Mouse (Mus musculus) limb, embryonic 11.5 days (tissue): ENCODE data around the gene Mmp17. TPM values are rescaled to one million over a fixed set of nuclear protein-coding genes. Genes with fewer than 3 reads are reported as not detected.
A peak's percentile ranks its signal among the peaks of the same experiment; 100 is the strongest.
"Not testable (repeated sequence)": the region's sequence is repeated elsewhere in the genome, so short reads cannot be mapped to it uniquely, and the experiment has no call there.

Experiments used
- ATAC-seq: fragments of 200-750 bp; cut with Nextera tagmentation; 2 replicates; pipeline ENCODE4 v1.8.0; 2017; ENCODE audit warnings: low read depth; ENCODE audit not compliant: insufficient number of reproducible peaks, low FRiP score, low TSS enrichment
- DNase-seq: peaks from one replicate; pipeline ENCODE4 v3.0.0-alpha.2; 2015; ENCODE audit warnings: low spot score
- H3K27ac ChIP-seq: fragments of 300-500 bp; sonication (generic); replicated peaks from 2 replicates; pipeline ENCODE4 v1.5.1; 2014; ENCODE audit warnings: low read depth, mild to moderate bottlenecking, low read length
- H3K27me3 ChIP-seq: fragments of 300-500 bp; sonication (generic); 2 replicates; pipeline ENCODE4 v1.6.1; 2014; ENCODE audit warnings: mild to moderate bottlenecking, low read length, mixed read lengths; ENCODE audit not compliant: control insufficient read depth, insufficient read depth
- H3K36me3 ChIP-seq: fragments of 300-500 bp; sonication (generic); 2 replicates; pipeline ENCODE4 v1.6.1; 2014; ENCODE audit warnings: mild to moderate bottlenecking, low read length, moderate library complexity, mixed read lengths; ENCODE audit not compliant: control insufficient read depth, insufficient read depth
- H3K4me1 ChIP-seq: fragments of 300-500 bp; sonication (generic); 2 replicates; pipeline ENCODE4 v1.6.1; 2014; ENCODE audit warnings: low read length, mixed read lengths; ENCODE audit not compliant: control insufficient read depth, insufficient read depth
- H3K4me2 ChIP-seq: fragments of 300-500 bp; sonication (generic); 2 replicates; pipeline ENCODE4 v1.6.1; 2014; ENCODE audit warnings: low read depth, mild to moderate bottlenecking, moderate library complexity; ENCODE audit not compliant: severe bottlenecking
- H3K4me3 ChIP-seq: fragments of 300-500 bp; sonication (generic); 2 replicates; pipeline ENCODE4 v1.5.1; 2014; ENCODE audit warnings: low read depth, low read length
- H3K9ac ChIP-seq: fragments of 300-500 bp; sonication (generic); 2 replicates; pipeline ENCODE4 v1.6.1; 2014; ENCODE audit warnings: mild to moderate bottlenecking, low read length
- H3K9me3 ChIP-seq: fragments of 300-500 bp; sonication (generic); 2 replicates; pipeline ENCODE4 v1.6.1; 2016; ENCODE audit warnings: low read length; ENCODE audit not compliant: control insufficient read depth
- WGBS: fragments of 180-500 bp; shearing (Covaris S2); extraction: QIAGEN DNeasy Blood & Tissue Kit; methylation state at CpG from one replicate; pipeline ENCODE4 v1.1.7; 2014; 5-methylcytosine and 5-hydroxymethylcytosine counted together
- polyA plus RNA-seq: library from polyadenylated mRNA; unstranded; fragments of >200 nt; fragmentation: Nextera tagmentation; extraction: Ambion mirVana; gene quantifications from 2 replicates; pipeline ENCODE4 v1.2.1, GENCODE M21; 2014

The Mmp17 gene
- polyA plus RNA-seq, 1 experiment from 2014 or later, result 0.68 TPM

- H3K9me3 ChIP-seq, result no peaks in the 10 kb centered on the region
- no peaks in the 10 kb centered on the region for H3K27me3 ChIP-seq
- no peak overlapping the region for H3K27ac ChIP-seq
- H3K36me3 ChIP-seq, result no peaks in the 10 kb centered on the region
- no peak overlapping the region for H3K4me3 ChIP-seq
- no peaks in the 10 kb centered on the region for H3K4me1 ChIP-seq
- no peak overlapping the region for H3K4me2 ChIP-seq
- no peak overlapping the region for H3K9ac ChIP-seq
- ATAC-seq (no peak), DNase-seq (peak; percentile 41)
- WGBS, result 31% methylated on average over 16 of the region's 16 CpGs
Observed at GRCm38 (mm10) chr5:129602071-129602487, 18.1 kb downstream of the Mmp17 start.

GRCm38 (mm10) chr5:129607476-129607875 lies 23.5 kb downstream of the Mmp17 start:
- no peak overlapping the region for H3K4me2 ChIP-seq
- H3K4me3 ChIP-seq, result no peak overlapping the region
- H3K9ac ChIP-seq, result no peak overlapping the region
- no peaks in the 10 kb centered on the region for H3K36me3 ChIP-seq
- DNase-seq (no peak), ATAC-seq (no peak)
- H3K4me1 ChIP-seq, result no peaks in the 10 kb centered on the region
- no peaks in the 10 kb centered on the region for H3K9me3 ChIP-seq
- H3K27ac ChIP-seq, result no peak overlapping the region
- WGBS, result 77% methylated on average over 8 of the region's 8 CpGs
- no peaks in the 10 kb centered on the region for H3K27me3 ChIP-seq

GRCm38 (mm10) chr5:129611060-129611459 lies 27.1 kb downstream of the Mmp17 start:
- Histone ChIP-seq H3K36me3 (no peaks in the 10 kb centered on the region), H3K4me1 (no peaks in the 10 kb centered on the region), H3K4me2 (no peak overlapping the region), H3K4me3 (no peak overlapping the region), H3K9ac (no peak overlapping the region), H3K27ac (no peak overlapping the region), H3K9me3 (no peaks in the 10 kb centered on the region), H3K27me3 (no peaks in the 10 kb centered on the region)
- ATAC-seq (no peak), DNase-seq (peak; percentile 82)
- WGBS, result 8% methylated on average over 1 of the region's 1 CpGs

GRCm38 (mm10) chr5:129620600-129620999 lies 36.6 kb downstream of the Mmp17 start:
- not testable (repeated sequence) for H3K36me3 ChIP-seq, H3K9me3 ChIP-seq, H3K4me3 ChIP-seq, DNase-seq, H3K4me2 ChIP-seq, H3K4me1 ChIP-seq, H3K9ac ChIP-seq, H3K27ac ChIP-seq, ATAC-seq, H3K27me3 ChIP-seq
- WGBS, result 63% methylated on average over 9 of the region's 9 CpGs

GRCm38 (mm10) chr5:129621361-129621760 lies 37.4 kb downstream of the Mmp17 start:
- Histone ChIP-seq H3K9me3 (no peaks in the 10 kb centered on the region), H3K27ac (no peak overlapping the region), H3K4me2 (no peak overlapping the region), H3K4me3 (no peak overlapping the region), H3K27me3 (no peaks in the 10 kb centered on the region), H3K36me3 (no peaks in the 10 kb centered on the region), H3K9ac (no peak overlapping the region), H3K4me1 (no peaks in the 10 kb centered on the region)
- DNase-seq (no peak), ATAC-seq (no peak)
- WGBS, result 84% methylated on average over 5 of the region's 5 CpGs

- DNase-seq, result no peak
- H3K36me3 ChIP-seq, result no peaks in the 10 kb centered on the region
- H3K4me3 ChIP-seq, result no peak overlapping the region
- no peaks in the 10 kb centered on the region for H3K4me1 ChIP-seq
- ATAC-seq, result no peak
- no peaks in the 10 kb centered on the region for H3K27me3 ChIP-seq
- no peak overlapping the region for H3K27ac ChIP-seq
- no peak overlapping the region for H3K9ac ChIP-seq
- H3K4me2 ChIP-seq, result no peak overlapping the region
- no peaks in the 10 kb centered on the region for H3K9me3 ChIP-seq
- 83% methylated on average over 6 of the region's 6 CpGs for WGBS
Observed at GRCm38 (mm10) chr5:129626099-129626498, 42.1 kb downstream of the Mmp17 start.

GRCm38 (mm10) chr5:129626586-129626985 lies 42.6 kb downstream of the Mmp17 start:
- not testable (repeated sequence) for H3K36me3 ChIP-seq, H3K27me3 ChIP-seq, H3K9ac ChIP-seq, ATAC-seq, H3K4me1 ChIP-seq, DNase-seq, H3K4me3 ChIP-seq, H3K27ac ChIP-seq, H3K4me2 ChIP-seq, H3K9me3 ChIP-seq
- 83% methylated on average over 4 of the region's 4 CpGs for WGBS

GRCm38 (mm10) chr5:129632270-129633250 lies 48.6 kb downstream of the Mmp17 start:
- not testable (repeated sequence) for H3K9ac ChIP-seq, H3K36me3 ChIP-seq, H3K4me3 ChIP-seq, DNase-seq, H3K4me1 ChIP-seq, H3K27ac ChIP-seq, H3K27me3 ChIP-seq, H3K9me3 ChIP-seq, ATAC-seq, H3K4me2 ChIP-seq
- WGBS, result 90% methylated on average over 2 of the region's 2 CpGs
